Mouse (Mus musculus) midbrain, postnatal 0 days (tissue): Measurements from ENCODE around the gene Nod1. TPM values are rescaled to one million over a fixed set of nuclear protein-coding genes. Genes with fewer than 3 reads are reported as not detected.

Source experiments
- ATAC-seq: fragments of 200-750 bp; cut with Nextera tagmentation; 2 replicates; pipeline ENCODE4 v1.8.0; 2017; ENCODE audit warnings: moderate number of reproducible peaks, mild to moderate bottlenecking, moderate TSS enrichment, moderate library complexity; ENCODE audit not compliant: low FRiP score
- DNase-seq: peaks from one replicate; pipeline ENCODE4 v3.0.0-alpha.2; 2015; ENCODE audit warnings: low spot score
- H3K27ac ChIP-seq: fragments of 300-500 bp; sonication (generic); 2 replicates; pipeline ENCODE4 v1.5.1; 2014; ENCODE audit warnings: low read depth, mild to moderate bottlenecking, low read length, mixed read lengths
- H3K27me3 ChIP-seq: fragments of 300-500 bp; sonication (generic); 2 replicates; pipeline ENCODE4 v1.6.1; 2014; ENCODE audit warnings: low read length, control low read depth, mixed read lengths; ENCODE audit not compliant: insufficient read depth
- H3K36me3 ChIP-seq: fragments of 300-500 bp; sonication (generic); 2 replicates; pipeline ENCODE4 v1.6.1; 2014; ENCODE audit warnings: low read length, control low read depth, mixed read lengths; ENCODE audit not compliant: insufficient read depth
- H3K4me1 ChIP-seq: fragments of 300-500 bp; sonication (generic); 2 replicates; pipeline ENCODE4 v1.6.1; 2014; ENCODE audit warnings: mild to moderate bottlenecking, control low read depth, antibody characterized with exemption, low read length, mixed read lengths; ENCODE audit not compliant: insufficient read depth
- H3K4me2 ChIP-seq: fragments of 300-500 bp; sonication (generic); 2 replicates; pipeline ENCODE4 v1.6.1; 2014; ENCODE audit warnings: low read depth, mild to moderate bottlenecking, low read length, mixed read lengths; ENCODE audit not compliant: poor library complexity, severe bottlenecking
- H3K4me3 ChIP-seq: fragments of 300-500 bp; sonication (generic); 2 replicates; pipeline ENCODE4 v1.5.1; 2014; ENCODE audit warnings: low read depth, mild to moderate bottlenecking, low read length, moderate library complexity
- H3K9ac ChIP-seq: fragments of 300-500 bp; sonication (generic); replicated peaks from 2 replicates; pipeline ENCODE4 v1.6.1; 2014; ENCODE audit warnings: mild to moderate bottlenecking, low read length, moderate library complexity, mixed read lengths; ENCODE audit not compliant: poor library complexity, severe bottlenecking
- H3K9me3 ChIP-seq: fragments of 300-500 bp; sonication (generic); 2 replicates; pipeline ENCODE4 v1.6.1; 2016; ENCODE audit warnings: low read length, control low read depth
- CTCF ChIP-seq: IDR thresholded peaks from 2 replicates; pipeline ENCODE4 v1.5.1; 2016; ENCODE audit warnings: antibody characterized with exemption, mild to moderate bottlenecking
- WGBS: fragments of 180-500 bp; shearing (Covaris S2); extraction: QIAGEN DNeasy Blood & Tissue Kit; methylation state at CpG from one replicate; pipeline ENCODE4 v1.1.7; 2014; 5-methylcytosine and 5-hydroxymethylcytosine counted together
- polyA plus RNA-seq: library from polyadenylated mRNA; unstranded; fragments of >200 nt; fragmentation: Nextera tagmentation; extraction: Ambion mirVana; gene quantifications from 2 replicates; pipeline ENCODE4 v1.2.1, GENCODE M21; 2015
- total RNA-seq: library from RNA; depleted of rRNA; stranded (reverse); fragments of >200 nt; gene quantifications from 2 replicates; pipeline ENCODE4 v1.2.3, GENCODE M21; 2014

Gene Nod1
- total and polyA plus RNA-seq, 2 experiments from 2014 or later: 1.7 to 8.3 TPM

DNA sequence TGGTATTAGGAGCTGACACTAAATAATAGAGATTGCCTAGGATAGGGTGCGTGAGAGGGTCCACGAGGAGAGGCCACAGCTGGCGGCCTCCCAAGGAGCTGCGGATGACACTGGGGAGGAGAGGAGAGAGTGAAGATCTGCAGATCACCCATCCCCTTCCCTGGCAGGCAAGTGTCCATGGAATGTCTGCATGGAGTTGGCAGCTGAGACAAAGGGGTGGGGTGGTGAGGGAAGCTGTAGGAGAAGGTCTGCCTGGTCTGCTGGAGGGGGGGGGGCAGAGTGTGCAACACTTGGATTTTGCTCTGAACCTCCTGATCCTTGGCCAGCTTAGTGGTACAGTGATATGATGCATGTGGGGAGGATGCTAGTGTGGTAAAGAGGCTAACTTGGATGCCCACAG, 57.4 kb downstream of the Nod1 start:
- H3K36me3 ChIP-seq: no peaks in the 10 kb centered on the region
- no peak overlapping the region for H3K4me2 ChIP-seq
- DNase-seq: no peak
- 82% methylated on average over 4 of the region's 4 CpGs for WGBS
- H3K9ac ChIP-seq: no peak overlapping the region
- H3K27ac ChIP-seq: no peak overlapping the region
- H3K4me3 ChIP-seq: no peak overlapping the region
- H3K27me3 ChIP-seq: no peaks in the 10 kb centered on the region
- no peaks in the 10 kb centered on the region for H3K9me3 ChIP-seq
- no peak for TF ChIP-seq CTCF
- no peak for ATAC-seq
- no peaks in the 10 kb centered on the region for H3K4me1 ChIP-seq

DNA sequence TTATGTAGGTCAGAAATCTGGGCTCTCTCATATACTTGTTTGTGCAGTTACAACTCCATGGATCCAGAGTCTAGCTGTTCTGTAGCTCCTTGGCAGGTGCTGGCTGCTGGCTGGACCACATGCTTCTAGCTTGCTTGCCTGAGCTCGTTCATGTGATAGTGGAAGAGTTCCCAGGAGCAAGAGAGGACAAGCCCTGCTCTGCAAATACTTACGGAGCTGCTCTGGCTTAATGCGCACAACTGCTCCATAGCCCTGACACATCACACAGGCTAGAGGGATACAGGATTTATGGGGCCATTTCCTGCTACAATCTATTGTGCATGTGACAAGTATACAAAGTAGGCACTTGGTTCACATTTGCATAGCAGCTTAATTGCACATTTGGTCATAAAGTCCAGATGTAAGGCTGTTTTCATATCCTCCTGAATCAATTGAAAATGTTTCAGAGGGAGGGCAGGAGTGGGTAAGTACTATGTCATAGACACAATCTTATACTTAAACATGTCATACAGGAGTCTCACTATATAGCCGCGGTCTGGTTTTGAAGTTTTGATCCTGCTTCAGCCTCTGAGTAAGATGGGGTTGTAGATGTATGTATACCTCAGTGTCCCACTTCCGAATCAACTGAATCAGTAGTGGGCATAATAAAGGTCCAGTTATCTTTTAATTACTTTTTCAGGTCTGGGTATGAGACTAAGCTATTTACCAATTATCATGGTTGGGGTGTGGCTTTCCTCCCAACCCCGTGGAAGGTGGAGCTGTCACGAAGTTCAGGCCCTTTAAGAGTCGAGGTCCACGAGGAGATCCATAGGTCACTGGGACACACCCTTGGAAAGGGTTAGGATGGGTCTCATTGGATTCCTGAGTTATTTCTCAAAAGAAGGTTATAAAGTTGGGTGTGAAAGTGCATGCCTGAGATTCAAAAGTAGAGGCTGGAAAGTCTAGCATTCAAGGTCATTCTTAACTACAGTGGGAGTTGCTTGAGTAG, 66.1 kb downstream of the Nod1 start:
- no peaks in the 10 kb centered on the region for H3K36me3 ChIP-seq
- H3K27ac ChIP-seq: no peak overlapping the region
- H3K9ac ChIP-seq: no peak overlapping the region
- H3K4me1 ChIP-seq: no peaks in the 10 kb centered on the region
- ATAC-seq (no peak), DNase-seq (peak; percentile 2)
- no peak for TF ChIP-seq CTCF
- no peak overlapping the region for H3K4me3 ChIP-seq
- no peak overlapping the region for H3K4me2 ChIP-seq
- 93% methylated on average over 10 of the region's 10 CpGs for WGBS
- no peaks in the 10 kb centered on the region for H3K9me3 ChIP-seq
- H3K27me3 ChIP-seq: no peaks in the 10 kb centered on the region

- 96% methylated on average over 2 of the region's 2 CpGs for WGBS
- DNase-seq: no peak
- no peak overlapping the region for H3K4me3 ChIP-seq
- H3K9me3 ChIP-seq: no peaks in the 10 kb centered on the region
- H3K9ac ChIP-seq: no peak overlapping the region
- ATAC-seq: no peak
- H3K27ac ChIP-seq: no peak overlapping the region
- no peak for TF ChIP-seq CTCF
- no peak overlapping the region for H3K4me2 ChIP-seq
- no peaks in the 10 kb centered on the region for H3K36me3 ChIP-seq
- no peaks in the 10 kb centered on the region for H3K4me1 ChIP-seq
- no peaks in the 10 kb centered on the region for H3K27me3 ChIP-seq
Measured at GRCm38 (mm10) chr6:54902547-54902946, 69.9 kb downstream of the Nod1 start.

DNA sequence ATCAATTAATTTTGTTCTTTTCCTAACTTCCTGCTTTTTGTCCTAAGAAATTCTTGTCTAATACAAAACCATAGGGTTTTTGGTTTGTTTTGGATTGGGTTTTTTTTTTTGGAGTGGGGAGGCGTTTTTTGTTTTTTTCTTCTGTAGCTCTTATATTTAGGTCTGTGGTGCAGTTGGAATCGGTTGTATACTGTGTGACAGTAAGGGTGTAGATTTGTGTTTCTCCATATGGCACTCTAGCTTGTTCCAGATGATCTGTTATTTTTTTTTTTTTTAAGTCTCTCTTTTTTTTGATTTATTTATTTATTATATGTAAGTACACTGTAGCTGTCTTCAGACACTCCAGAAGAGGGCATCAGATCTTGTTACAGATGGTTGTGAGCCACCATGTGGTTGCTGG, 72.2 kb downstream of the Nod1 start:
- DNase-seq (no peak), ATAC-seq (no peak)
- no peaks in the 10 kb centered on the region for H3K36me3 ChIP-seq
- no peak overlapping the region for H3K27ac ChIP-seq
- no peaks in the 10 kb centered on the region for H3K4me1 ChIP-seq
- H3K4me3 ChIP-seq: no peak overlapping the region
- 93% methylated on average over 2 of the region's 2 CpGs for WGBS
- no peak for TF ChIP-seq CTCF
- no peaks in the 10 kb centered on the region for H3K9me3 ChIP-seq
- H3K27me3 ChIP-seq: no peaks in the 10 kb centered on the region
- no peak overlapping the region for H3K9ac ChIP-seq
- H3K4me2 ChIP-seq: no peak overlapping the region

GRCm38 (mm10) chr6:54891384-54891783, 81.0 kb downstream of the Nod1 start:
- H3K9ac ChIP-seq: no peak overlapping the region
- no peak overlapping the region for H3K4me3 ChIP-seq
- no peaks in the 10 kb centered on the region for H3K36me3 ChIP-seq
- WGBS: 92% methylated on average over 3 of the region's 3 CpGs
- no peak for ATAC-seq
- no peak for TF ChIP-seq CTCF
- no peak for DNase-seq
- H3K9me3 ChIP-seq: no peaks in the 10 kb centered on the region
- no peaks in the 10 kb centered on the region for H3K27me3 ChIP-seq
- H3K4me1 ChIP-seq: no peaks in the 10 kb centered on the region
- H3K27ac ChIP-seq: no peak overlapping the region
- no peak overlapping the region for H3K4me2 ChIP-seq

GRCm38 (mm10) chr6:54890221-54890620, 82.2 kb downstream of the Nod1 start:
- H3K4me1 ChIP-seq: no peaks in the 10 kb centered on the region
- H3K4me3 ChIP-seq: no peak overlapping the region
- WGBS: 45% methylated on average over 9 of the region's 9 CpGs
- H3K9ac ChIP-seq: no peak overlapping the region
- H3K36me3 ChIP-seq: no peaks in the 10 kb centered on the region
- TF ChIP-seq CTCF: no peak
- H3K27me3 ChIP-seq: no peaks in the 10 kb centered on the region
- DNase-seq (no peak), ATAC-seq (no peak)
- H3K27ac ChIP-seq: no peak overlapping the region
- no peaks in the 10 kb centered on the region for H3K9me3 ChIP-seq
- no peak overlapping the region for H3K4me2 ChIP-seq
